Mouse (Mus musculus) myocyte (in vitro differentiated cells): ENCODE measurements at regions not wholly inside any gene's neighbourhood (a gene's known extent, or its start where the extent isn't known, plus 50 kb on each side); places are given as distances from the start of the nearest gene placed in this dataset.

Experiments used
- H3K27me3 ChIP-seq: one replicate; pipeline ENCODE4 v1.6.1; 2011; ENCODE audit not compliant: control insufficient read depth, insufficient read depth, insufficient read length
- H3K36me3 ChIP-seq: one replicate; pipeline ENCODE4 v1.6.1; 2011; ENCODE audit not compliant: control insufficient read depth, insufficient read depth
- H3K4me2 ChIP-seq: one replicate; pipeline ENCODE4 v1.6.1; 2011; ENCODE audit warnings: low read depth, control low read depth
- H3K4me3 ChIP-seq: one replicate; pipeline ENCODE4 v1.5.1; 2011; ENCODE audit warnings: mild to moderate bottlenecking, control low read depth, moderate library complexity
- H3K79me2 ChIP-seq: one replicate; pipeline ENCODE4 v1.6.1; 2011; ENCODE audit not compliant: control insufficient read depth, insufficient read depth
- H3ac ChIP-seq: one replicate; pipeline ENCODE4 v1.6.1; 2011; ENCODE audit not compliant: control insufficient read depth, insufficient read length
- CEBPB ChIP-seq: IDR thresholded peaks from 2 replicates; pipeline ENCODE4 v1.6.1; 2011; ENCODE audit warnings: mild to moderate bottlenecking, moderate library complexity; ENCODE audit not compliant: poor library complexity, insufficient read depth, severe bottlenecking
- E2F4 ChIP-seq: IDR thresholded peaks from one replicate; pipeline ENCODE4 v1.6.1; 2011; ENCODE audit warnings: mild to moderate bottlenecking, control low read depth, moderate library complexity; ENCODE audit not compliant: insufficient read depth
- MAX ChIP-seq: IDR thresholded peaks from one replicate; pipeline ENCODE4 v1.6.1; 2011; ENCODE audit warnings: low read depth, mild to moderate bottlenecking, control low read depth
- MYOD1 ChIP-seq, 3 experiments: IDR thresholded peaks; one replicate each; pipeline ENCODE4 v1.6.1; 2011; ENCODE audit warnings: control low read depth in 2 of 3, low read depth in 2 of 3, mild to moderate bottlenecking in 2 of 3, moderate library complexity in 1 of 3; ENCODE audit not compliant: insufficient read length in 2 of 3, control insufficient read depth in 1 of 3
- MYOG ChIP-seq, 3 experiments: IDR thresholded peaks; one replicate each; pipeline ENCODE4 v1.6.1; 2011; ENCODE audit warnings: control low read depth in 2 of 3, low read depth in 2 of 3, mild to moderate bottlenecking in 2 of 3; ENCODE audit not compliant: insufficient read length in 2 of 3, control insufficient read depth in 1 of 3, insufficient read depth in 1 of 3
- POLR2A ChIP-seq: IDR thresholded peaks from one replicate; pipeline ENCODE4 v1.6.1; 2011; ENCODE audit warnings: low read depth, mild to moderate bottlenecking, control low read depth, moderate library complexity; ENCODE audit not compliant: insufficient read length
- POLR2AphosphoS2 ChIP-seq: IDR thresholded peaks from one replicate; pipeline ENCODE4 v1.6.1; 2011; ENCODE audit warnings: low read depth, control low read depth; ENCODE audit not compliant: insufficient read length
- REST ChIP-seq: IDR thresholded peaks from one replicate; pipeline ENCODE4 v1.6.1; 2011; ENCODE audit warnings: mild to moderate bottlenecking, control low read depth, moderate library complexity; ENCODE audit not compliant: insufficient read depth, insufficient read length
- SRF ChIP-seq: IDR thresholded peaks from one replicate; pipeline ENCODE4 v1.6.1; 2011; ENCODE audit warnings: low read depth; ENCODE audit not compliant: control insufficient read depth, insufficient read length
- TCF12 ChIP-seq: IDR thresholded peaks from one replicate; pipeline ENCODE4 v1.6.1; 2011; ENCODE audit warnings: mild to moderate bottlenecking, control low read depth; ENCODE audit not compliant: poor library complexity, insufficient read depth, severe bottlenecking
- TCF3 ChIP-seq: IDR thresholded peaks from one replicate; pipeline ENCODE4 v1.6.1; 2011; ENCODE audit warnings: low read depth, control low read depth; ENCODE audit not compliant: insufficient read length
- USF1 ChIP-seq: IDR thresholded peaks from one replicate; pipeline ENCODE4 v1.6.1; 2011; ENCODE audit warnings: low read depth, mild to moderate bottlenecking, control low read depth, moderate library complexity

DNA sequence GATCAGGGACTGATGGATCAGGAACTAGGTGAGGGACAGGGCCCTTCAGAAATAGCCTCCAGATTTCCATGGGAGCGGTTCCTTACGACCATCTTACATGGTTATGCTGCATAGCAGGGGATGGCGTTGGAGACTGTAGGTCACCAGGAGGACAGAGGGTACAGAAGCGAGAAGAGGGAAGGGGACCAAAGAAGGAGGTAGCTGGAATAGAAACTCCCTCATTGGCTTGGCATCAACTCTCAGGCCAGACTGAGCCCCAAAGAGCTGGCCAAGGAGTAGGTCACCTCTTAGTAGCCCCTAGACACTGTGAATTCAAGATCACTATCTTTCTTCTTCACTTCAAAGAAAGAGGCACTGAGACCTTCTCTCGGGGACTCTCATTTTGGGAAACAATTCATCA is 53.6 kb upstream of the Gata5 start:
- peak overlapping the region; percentile 55 for H3K4me2 ChIP-seq
- H3K27me3 ChIP-seq: peaks cover 6% of the 10 kb centered on the region

DNA sequence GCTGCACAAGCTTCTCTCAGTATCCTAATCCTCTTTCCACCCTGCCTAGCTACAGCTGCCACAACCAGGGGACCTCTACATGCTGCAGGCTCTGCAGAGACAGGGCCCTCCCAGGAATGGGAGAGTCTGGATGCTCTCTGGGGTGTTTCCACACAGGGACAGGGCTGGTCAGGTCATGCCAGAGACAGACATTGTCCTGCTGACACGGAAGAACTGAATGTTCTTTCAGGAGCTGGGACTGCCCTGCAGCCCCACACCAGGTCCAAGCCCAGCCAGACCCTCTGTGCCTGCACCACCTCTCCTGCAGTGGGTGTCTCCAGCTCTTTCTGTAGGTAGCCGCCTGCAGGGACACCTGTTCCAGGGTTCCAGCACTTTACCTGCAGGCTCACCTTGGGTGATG is 52.8 kb upstream of the Gata5 start:
- peak overlapping the region; percentile 9 for H3ac ChIP-seq
- H3K79me2 ChIP-seq: peaks cover 3% of the 10 kb centered on the region
- no peaks in the 10 kb centered on the region for H3K36me3 ChIP-seq
- peaks cover 6% of the 10 kb centered on the region for H3K27me3 ChIP-seq
- peak overlapping the region; percentile 59 for H3K4me3 ChIP-seq
- peak overlapping the region; percentile 55 for H3K4me2 ChIP-seq
- TF ChIP-seq REST (no peak), USF1 (no peak), TCF12 (no peak), TCF3 (no peak), POLR2A (peak; percentile 75), MYOD1 (IDR thresholded peaks at IDR 0.05; ENCODE audit: control insufficient read depth in 1 of 3, insufficient read length in 2 of 3, low read depth in 2 of 3) (peak in 1 of 3 experiments; percentile 15), POLR2AphosphoS2 (peak; percentile 95), E2F4 (no peak), MYOG (IDR thresholded peaks at IDR 0.05; ENCODE audit: control insufficient read depth in 1 of 3, insufficient read depth in 1 of 3, insufficient read length in 2 of 3, low read depth in 2 of 3) (no peak), MAX (no peak), CEBPB (no peak), SRF (no peak)

More for the DNA sequence above, 53.6 kb upstream of the Gata5 start:
- Histone ChIP-seq H3K4me3 (peak overlapping the region; percentile 59), H3K79me2 (peaks cover 3% of the 10 kb centered on the region), H3ac (no peak overlapping the region), H3K36me3 (no peaks in the 10 kb centered on the region)
- TF ChIP-seq E2F4: no peak
- TF ChIP-seq POLR2AphosphoS2: peak; percentile 89
- TF ChIP-seq MAX: no peak

- TF ChIP-seq SRF (no peak), POLR2A (peak; percentile 71), USF1 (no peak), CEBPB (no peak), MYOG (IDR thresholded peaks at IDR 0.05; ENCODE audit: control insufficient read depth in 1 of 3, insufficient read depth in 1 of 3, insufficient read length in 2 of 3, low read depth in 2 of 3) (peak in 1 of 3 experiments; percentile 7), TCF12 (no peak), POLR2AphosphoS2 (peak; percentile 55)
- H3K79me2 ChIP-seq: peaks cover 3% of the 10 kb centered on the region
- H3ac ChIP-seq: peak overlapping the region; percentile 9
- peak overlapping the region; percentile 59 for H3K4me3 ChIP-seq
- H3K36me3 ChIP-seq: no peaks in the 10 kb centered on the region
- peaks cover 6% of the 10 kb centered on the region for H3K27me3 ChIP-seq
- H3K4me2 ChIP-seq: peak overlapping the region; percentile 55
Observed at GRCm38 (mm10) chr2:180385967-180386688, 51.6 kb upstream of the Gata5 start.

- H3ac ChIP-seq: peak overlapping the region; percentile 1
- H3K4me3 ChIP-seq: peak overlapping the region; percentile 59
- peaks cover 3% of the 10 kb centered on the region for H3K79me2 ChIP-seq
- TF ChIP-seq SRF (peak; percentile 96), POLR2AphosphoS2 (peak; percentile 99), MYOG (IDR thresholded peaks at IDR 0.05; ENCODE audit: control insufficient read depth in 1 of 3, insufficient read depth in 1 of 3, insufficient read length in 2 of 3, low read depth in 2 of 3) (peak in 1 of 3 experiments; percentile 84), TCF3 (peak; percentile 55), MYOD1 (IDR thresholded peaks at IDR 0.05; ENCODE audit: control insufficient read depth in 1 of 3, insufficient read length in 2 of 3, low read depth in 2 of 3) (peak in 2 of 3 experiments; percentile 22 to 64), CEBPB (no peak), POLR2A (peak; percentile 99), USF1 (no peak)
- H3K27me3 ChIP-seq: peaks cover 6% of the 10 kb centered on the region
- H3K4me2 ChIP-seq: no peak overlapping the region
- no peaks in the 10 kb centered on the region for H3K36me3 ChIP-seq
Observed at GRCm38 (mm10) chr2:180385231-180385895, 50.9 kb upstream of the Gata5 start.
